Mouse (Mus musculus): ENCODE data around the gene Tmem167. TPM values are rescaled to one million over a fixed set of nuclear protein-coding genes. Genes with fewer than 3 reads are reported as not detected.

Gene Tmem167
- total RNA-seq, 2 experiments from 2014 or later: 23.4 to 25.0 TPM

DNA sequence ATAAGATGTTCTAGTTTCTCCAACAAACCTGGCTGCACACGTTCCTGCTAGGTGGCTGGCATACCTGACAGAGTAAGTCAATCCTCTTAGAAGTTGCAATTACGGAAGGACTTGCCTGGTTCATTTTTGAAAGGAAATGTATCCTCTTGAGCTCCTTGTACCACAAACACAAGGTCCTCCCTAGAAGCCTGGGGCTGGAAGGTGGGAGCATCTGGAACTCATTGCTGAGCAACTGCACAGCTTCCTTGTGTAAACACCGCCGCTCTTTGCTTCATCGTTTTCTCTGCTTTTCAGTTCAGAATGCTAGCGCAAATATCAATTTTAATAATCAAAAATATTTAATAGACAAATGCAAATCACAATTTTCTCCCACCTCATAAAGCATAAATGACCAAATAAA, 102.9 kb downstream of the Tmem167 start:
- no peak for TF ChIP-seq CTCF (IDR thresholded peaks at IDR 0.05)
- Histone ChIP-seq H3K27ac (no peak overlapping the region), H3K4me3 (no peak overlapping the region)
- DNase-seq (ENCODE audit: extremely low spot score in 1 of 2, low spot score in 2 of 2): no peak
- intact Hi-C loops (cut with DNase I): no loop called here

Other genes starting within 250 kb of the Tmem167 start
- gene Xrcc4, start 485 bp downstream of the Tmem167 start, total RNA-seq (2021): 10 to 100 TPM; 11.6 to 16.8 TPM

All from left cerebral cortex, adult 2 months (tissue).